Mouse (Mus musculus) spleen, adult 2 months (tissue): ENCODE results near the gene Kif13a.

Experiments
- CTCF ChIP-seq: fragments of 200-500 bp; IDR thresholded peaks from 2 replicates; pipeline ENCODE4 v1.5.1; 2011; ENCODE audit warnings: mild to moderate bottlenecking, inconsistent platforms; ENCODE audit not compliant: insufficient read depth, insufficient read length, insufficient replicate concordance; ENCODE audit errors: extremely low read depth
- POLR2A ChIP-seq: fragments of 200-500 bp; IDR thresholded peaks from 2 replicates; pipeline ENCODE4 v1.6.1; 2011; ENCODE audit warnings: low read depth, low read length, inconsistent platforms

- TF ChIP-seq POLR2A (no peak), CTCF (no peak)
Observed at GRCm38 (mm10) chr13:46880736-46881135, 48.9 kb downstream of the Kif13a start.
